Comparison of ENCODE assay signal across 26 mouse cellular contexts in the genomic region with DNA sequence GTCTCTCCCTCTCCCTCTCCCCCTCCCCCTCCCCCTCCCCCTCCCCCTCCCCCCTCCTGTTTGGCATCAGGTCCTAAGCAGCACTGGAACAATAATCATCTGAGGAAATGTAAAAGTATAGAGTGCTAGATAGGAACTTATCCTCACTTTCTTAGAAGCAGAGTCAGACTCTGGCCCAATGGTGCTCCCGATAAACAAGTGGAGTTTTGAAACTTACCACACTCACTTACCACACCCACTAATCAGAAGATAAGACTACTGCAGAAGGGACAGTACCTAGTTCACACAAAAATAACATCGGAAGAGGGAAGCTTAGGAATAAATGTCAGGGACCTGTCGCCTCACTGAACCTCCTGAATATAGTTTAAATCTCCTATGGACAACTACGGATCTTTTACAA. TPM values are rescaled to one million over a fixed set of nuclear protein-coding genes. Genes with fewer than 3 reads are reported as not detected.
DNase-seq lines count a peak whose midpoint lies in the region; ATAC-seq lines count a peak whose summit lies in the region.
"Had no signal": no experiment of that assay in that cellular context is flagged by ENCODE, and none has a peak within 500 bp of the region (broad histone marks: within the 10 kb centered on the region; RNA-seq: fewer than 3 reads in every experiment).

No protein-coding gene starts in this region.

- no peak overlapping the region for H3K4me3 ChIP-seq in heart, embryonic 12.5 days
- no peak overlapping the region for H3K4me3 ChIP-seq in liver, embryonic 15.5 days (replicated peaks)
- H3K4me3 ChIP-seq: forebrain, embryonic 15.5 days; heart, embryonic 15.5 days; hindbrain, embryonic 15.5 days; midbrain, embryonic 13.5 days had no signal

- no peaks in the 10 kb centered on the region for H3K27me3 ChIP-seq in heart, embryonic 12.5 days (replicated peaks)
- H3K27me3 ChIP-seq in liver, embryonic 15.5 days, result no peaks in the 10 kb centered on the region
- H3K27me3 ChIP-seq: forebrain, embryonic 15.5 days; heart, embryonic 15.5 days; hindbrain, embryonic 15.5 days; midbrain, embryonic 13.5 days had no signal

- no peak for DNase-seq in heart, postnatal 4 days
- DNase-seq in gastrocnemius, postnatal 25 days, result no peak
- DNase-seq in ovary, postnatal 36 days (ENCODE audit: low spot score), result no peak
- no peak for DNase-seq in cerebellum, postnatal 14 days
- DNase-seq in layer of hippocampus, adult 11-12 months (ENCODE audit: low spot score), result no peak
- DNase-seq: adrenal gland, adult 8-10 months; cerebellum, adult 2 months; cerebellum, postnatal 36 days; gastrocnemius, postnatal 14 days; heart, adult 18-20 months; heart, postnatal 36 days; kidney, adult 2 months; kidney, postnatal 10 days; lung, adult 18-20 months; lung, postnatal 10 days had no signal

- H3K9ac ChIP-seq in heart, embryonic 12.5 days, result no peak overlapping the region
- H3K9ac ChIP-seq in liver, embryonic 15.5 days, result no peak overlapping the region
- H3K9ac ChIP-seq: forebrain, embryonic 15.5 days; heart, embryonic 15.5 days; hindbrain, embryonic 15.5 days; midbrain, embryonic 13.5 days had no signal

- H3K4me1 ChIP-seq in heart, embryonic 12.5 days (replicated peaks), result no peaks in the 10 kb centered on the region
- peaks cover 27% of the 10 kb centered on the region for H3K4me1 ChIP-seq in liver, embryonic 15.5 days (replicated peaks)
- H3K4me1 ChIP-seq: forebrain, embryonic 15.5 days; heart, embryonic 15.5 days; hindbrain, embryonic 15.5 days; midbrain, embryonic 13.5 days had no signal

- peak; percentile 54; the same call in 1 of the 2 replicates for ATAC-seq in heart, embryonic 12.5 days (ENCODE audit: insufficient number of reproducible peaks, low FRiP score)
- peak; percentile 91 for ATAC-seq in erythroid progenitor cell, adult 5-6 weeks (replicated peaks; ENCODE audit: low FRiP score, poor library complexity, severe bottlenecking)
- peak; percentile 89 for ATAC-seq in liver, embryonic 15.5 days (ENCODE audit: insufficient read depth)
- ATAC-seq: activated CD4-positive, CD25-positive, alpha-beta regulatory T cell, adult 4 months; forebrain, embryonic 15.5 days; midbrain, embryonic 13.5 days had no signal

- WGBS in heart, embryonic 12.5 days, result 74% methylated on average over 4 of the region's 4 CpGs
- 33% methylated on average over 4 of the region's 4 CpGs for WGBS in liver, embryonic 15.5 days (ENCODE audit: insufficient replicate concordance)

- no peak overlapping the region for H3K4me2 ChIP-seq in heart, embryonic 12.5 days
- peak overlapping the region; percentile 36 for H3K4me2 ChIP-seq in liver, embryonic 15.5 days
- H3K4me2 ChIP-seq: forebrain, embryonic 15.5 days; heart, embryonic 15.5 days; hindbrain, embryonic 15.5 days; midbrain, embryonic 13.5 days had no signal

- no peak overlapping the region for H3K27ac ChIP-seq in heart, embryonic 12.5 days (ENCODE audit: poor library complexity, severe bottlenecking)
- H3K27ac ChIP-seq in liver, embryonic 15.5 days (replicated peaks), result peak overlapping the region; percentile 84
- H3K27ac ChIP-seq: forebrain, embryonic 15.5 days; heart, embryonic 15.5 days; hindbrain, embryonic 15.5 days; midbrain, embryonic 13.5 days had no signal

- no peaks in the 10 kb centered on the region for H3K36me3 ChIP-seq in heart, embryonic 12.5 days
- no peaks in the 10 kb centered on the region for H3K36me3 ChIP-seq in liver, embryonic 15.5 days (replicated peaks)
- H3K36me3 ChIP-seq: forebrain, embryonic 15.5 days; heart, embryonic 15.5 days; hindbrain, embryonic 15.5 days; midbrain, embryonic 13.5 days had no signal

- no peaks in the 10 kb centered on the region for H3K9me3 ChIP-seq in heart, embryonic 12.5 days (replicated peaks)
- H3K9me3 ChIP-seq in liver, embryonic 15.5 days (replicated peaks), result no peaks in the 10 kb centered on the region
- H3K9me3 ChIP-seq: forebrain, embryonic 15.5 days; heart, embryonic 15.5 days; hindbrain, embryonic 15.5 days; midbrain, embryonic 13.5 days had no signal

RNA-seq across cellular contexts. Expression of a gene that starts 3.2 kb away (rescaled TPM):
- polyA plus RNA-seq in heart, embryonic 12.5 days (2016; fragmentation: Nextera tagmentation; extraction: Ambion mirVana), result 216 and 218 TPM in 2 replicates
- total RNA-seq in heart, postnatal 4 days (2021), result 10 to 100 TPM; 47.1 to 56.8 TPM
- 23.4 and 65.0 TPM in 2 replicates for total RNA-seq in erythroid progenitor cell, adult 5-6 weeks (2015; ENCODE audit: low replicate concordance)
- total RNA-seq in erythroid progenitor cell, adult 5-6 weeks (2017; ENCODE audit: low replicate concordance), result 35.6 and 40.6 TPM in 2 replicates
- 128 and 149 TPM in 2 replicates for polyA plus RNA-seq in liver, embryonic 15.5 days (2015; fragmentation: Nextera tagmentation; extraction: Ambion mirVana)
- not detected for total RNA-seq in gastrocnemius, postnatal 25 days (2021)
- total RNA-seq: gastrocnemius, postnatal 14 days; monocyte, adult 5-6 weeks; neutrophil, adult 5-6 weeks had no signal
- polyA plus RNA-seq: activated CD4-positive, CD25-positive, alpha-beta regulatory T cell, adult 4 months had no signal

RNA-seq across cellular contexts. Expression of a gene that starts 36.6 kb away (rescaled TPM):
- polyA plus RNA-seq in heart, embryonic 12.5 days (2016; fragmentation: Nextera tagmentation; extraction: Ambion mirVana), result 265 and 277 TPM in 2 replicates
- 100 to 1,000 TPM; 103 to 119 TPM for total RNA-seq in heart, postnatal 4 days (2021)
- 27.0 and 72.5 TPM in 2 replicates for total RNA-seq in erythroid progenitor cell, adult 5-6 weeks (2015; ENCODE audit: low replicate concordance)
- total RNA-seq in erythroid progenitor cell, adult 5-6 weeks (2017; ENCODE audit: low replicate concordance), result 53.2 and 63.0 TPM in 2 replicates
- polyA plus RNA-seq in liver, embryonic 15.5 days (2015; fragmentation: Nextera tagmentation; extraction: Ambion mirVana), result 167 and 187 TPM in 2 replicates
- 10 to 100 TPM; 13.9 to 18.7 TPM for total RNA-seq in gastrocnemius, postnatal 25 days (2021)

RNA-seq across cellular contexts. Expression of a gene that starts 50.5 kb away (rescaled TPM):
- 0.68 and 0.78 TPM in 2 replicates for polyA plus RNA-seq in heart, embryonic 12.5 days (2016; fragmentation: Nextera tagmentation; extraction: Ambion mirVana)
- total RNA-seq in heart, postnatal 4 days (2021), result not detected
- total RNA-seq in erythroid progenitor cell, adult 5-6 weeks (2015; ENCODE audit: low replicate concordance), result 3.4 TPM in 1 of 2 replicates, not detected in the other
- total RNA-seq in erythroid progenitor cell, adult 5-6 weeks (2017; ENCODE audit: low replicate concordance), result 1.8 TPM in 1 of 2 replicates, not detected in the other
- 0.15 and 0.18 TPM in 2 replicates for polyA plus RNA-seq in liver, embryonic 15.5 days (2015; fragmentation: Nextera tagmentation; extraction: Ambion mirVana)
- total RNA-seq in gastrocnemius, postnatal 25 days (2021), result not detected
- total RNA-seq: adrenal gland, adult 8-10 months; gastrocnemius, postnatal 14 days; heart, adult 18-20 months; layer of hippocampus, postnatal 25 days; monocyte, adult 5-6 weeks; neutrophil, adult 5-6 weeks had no signal
- polyA plus RNA-seq: activated CD4-positive, CD25-positive, alpha-beta regulatory T cell, adult 4 months; forebrain, embryonic 15.5 days; hindbrain, embryonic 15.5 days; kidney, adult 2 months; midbrain, embryonic 13.5 days had no signal

Comparison
In these comparisons a context has a peak if more than half of its experiments do, and no peak if none do; other contexts are left out.
1. RNA of a gene that starts 3.2 kb away (total RNA-seq): 23.4 to 65.0 TPM in erythroid progenitor cell, adult 5-6 weeks and 47.1 to 56.8 TPM in heart, postnatal 4 days; not detected in gastrocnemius, postnatal 25 days; every median in the first group is over 10 times any median in the second.
2. Peak in every context shown above with its lines, with median percentiles within 50 percentile points of each other: ATAC-seq.